10 mouse cellular contexts compared by ENCODE assay signal in the genomic region with DNA sequence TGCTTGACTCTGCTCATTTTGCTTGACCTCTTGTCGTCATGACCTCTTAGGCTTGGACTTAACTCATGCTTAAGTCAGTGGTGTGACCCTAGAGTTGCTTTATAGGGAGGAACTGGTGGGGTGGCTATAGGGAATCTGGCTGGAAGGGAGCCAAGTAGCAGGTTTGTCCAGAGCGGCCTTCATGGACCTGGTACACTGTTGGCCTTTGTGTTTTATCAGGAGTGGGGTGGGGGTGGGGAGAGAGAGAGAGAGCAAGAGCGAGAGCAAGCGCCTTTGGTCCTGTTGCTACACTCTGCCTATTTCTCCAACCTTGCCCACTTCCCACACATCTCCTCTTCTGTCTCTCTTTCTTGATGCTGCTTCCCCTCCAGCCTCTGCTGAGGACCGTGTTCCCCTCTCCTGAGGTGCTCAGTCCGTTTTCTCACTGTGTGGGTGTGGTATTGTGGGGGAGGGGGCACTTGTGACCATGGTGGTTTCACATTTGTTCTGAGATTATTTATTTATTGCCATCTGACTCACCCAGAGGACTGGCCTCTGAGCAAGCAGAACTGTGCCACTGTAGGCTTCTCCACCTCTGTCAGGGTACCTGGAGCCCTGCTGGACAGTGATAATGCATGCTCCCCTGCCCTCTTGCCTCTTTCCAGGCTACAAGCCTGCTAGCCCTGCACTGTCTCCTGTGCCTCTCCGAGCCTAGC. TPM values are rescaled to one million over a fixed set of nuclear protein-coding genes. Genes with fewer than 3 reads are reported as not detected.
A peak's percentile ranks its signal among the peaks of the same experiment; 100 is the strongest.
DNase-seq lines count a peak whose midpoint lies in the region; ATAC-seq and TF ChIP-seq lines count a peak whose summit lies in the region.
"Had no signal": no experiment of that assay in that cellular context is flagged by ENCODE, and none has a peak within 500 bp of the region (broad histone marks: within the 10 kb centered on the region; RNA-seq: fewer than 3 reads in every experiment).

No protein-coding gene starts in this region.

- H3K9me3 ChIP-seq in liver, postnatal 0 days (ENCODE audit: low read length) = no peaks in the 10 kb centered on the region
- H3K9me3 ChIP-seq in midbrain, embryonic 15.5 days = no peaks in the 10 kb centered on the region
- H3K9me3 ChIP-seq: limb, embryonic 13.5 days had no signal

- no peak overlapping the region for H3K4me3 ChIP-seq in liver, postnatal 0 days (ENCODE audit: low read depth, low read length)
- H3K4me3 ChIP-seq in midbrain, embryonic 15.5 days = no peak overlapping the region
- H3K4me3 ChIP-seq: limb, embryonic 13.5 days had no signal

- H3K36me3 ChIP-seq in liver, postnatal 0 days (replicated peaks; ENCODE audit: insufficient read depth, low read length) = no peaks in the 10 kb centered on the region
- H3K36me3 ChIP-seq in midbrain, embryonic 15.5 days (replicated peaks) = no peaks in the 10 kb centered on the region
- H3K36me3 ChIP-seq: limb, embryonic 13.5 days had no signal

- peaks cover 14% of the 10 kb centered on the region for H3K4me1 ChIP-seq in liver, postnatal 0 days (ENCODE audit: insufficient read depth)
- peaks cover 7% of the 10 kb centered on the region; the same call in 1 of the 2 replicates for H3K4me1 ChIP-seq in midbrain, embryonic 15.5 days

- H3K27ac ChIP-seq in liver, postnatal 0 days (ENCODE audit: low read depth) = no peak overlapping the region; the same call in 1 of the 2 replicates
- H3K27ac ChIP-seq in midbrain, embryonic 15.5 days = no peak overlapping the region
- H3K27ac ChIP-seq: kidney, postnatal 0 days; limb, embryonic 13.5 days had no signal

- peak overlapping the region; percentile 16; the same call in 1 of the 2 replicates for H3K4me2 ChIP-seq in liver, postnatal 0 days (ENCODE audit: low read depth, low read length)
- H3K4me2 ChIP-seq in midbrain, embryonic 15.5 days = no peak overlapping the region
- H3K4me2 ChIP-seq: limb, embryonic 13.5 days had no signal

- no peaks in the 10 kb centered on the region for H3K27me3 ChIP-seq in liver, postnatal 0 days (ENCODE audit: insufficient read depth, low read length)
- H3K27me3 ChIP-seq in midbrain, embryonic 15.5 days (replicated peaks) = no peaks in the 10 kb centered on the region
- H3K27me3 ChIP-seq: limb, embryonic 13.5 days had no signal

- peak; percentile 59 for DNase-seq in urinary bladder, postnatal 14 days (ENCODE audit: low spot score)
- no peak for DNase-seq in urinary bladder, adult 2 months (ENCODE audit: low spot score)
- DNase-seq in adrenal gland, postnatal 14 days = peak; percentile 81
- DNase-seq in liver, postnatal 0 days = no peak
- DNase-seq in cerebellum, postnatal 36 days = no peak
- no peak for DNase-seq in cerebellum, adult 18-20 months
- DNase-seq: gastrocnemius, postnatal 14 days had no signal

- no peak overlapping the region for H3K9ac ChIP-seq in liver, postnatal 0 days (replicated peaks)
- H3K9ac ChIP-seq in midbrain, embryonic 15.5 days = no peak overlapping the region
- H3K9ac ChIP-seq: limb, embryonic 13.5 days had no signal

- no peak for TF ChIP-seq EP300 in liver, postnatal 0 days (IDR thresholded peaks at IDR 0.05; ENCODE audit: low read depth)

- peak; percentile 50; the same call in 1 of the 2 replicates for ATAC-seq in liver, postnatal 0 days
- no peak for ATAC-seq in midbrain, embryonic 15.5 days (replicated peaks)

- no peak for TF ChIP-seq CTCF in liver, postnatal 0 days (IDR thresholded peaks at IDR 0.05; ENCODE audit: low read depth)

- WGBS in liver, postnatal 0 days (ENCODE audit: insufficient replicate concordance) = 48% methylated on average over 7 of the region's 7 CpGs
- 83% methylated on average over 7 of the region's 7 CpGs for WGBS in midbrain, embryonic 15.5 days

RNA-seq across cellular contexts. Expression of a gene that starts 7.4 kb away (rescaled TPM):
- polyA plus RNA-seq in urinary bladder, adult 2 months (2012; rRNA removed) = 57.3 and 59.9 TPM in 2 replicates
- 0.15 TPM in 1 of 2 replicates, not detected in the other for total RNA-seq in adrenal gland, postnatal 14 days (2021)
- not detected in 2 replicates for polyA plus RNA-seq in liver, postnatal 0 days (2015; fragmentation: Nextera tagmentation; extraction: Ambion mirVana)
- polyA plus RNA-seq in midbrain, embryonic 15.5 days (2015; fragmentation: Nextera tagmentation; extraction: Ambion mirVana) = 0.10 TPM in 1 of 2 replicates, not detected in the other
- total RNA-seq: gastrocnemius, postnatal 14 days had no signal

RNA-seq across cellular contexts. Expression of a gene that starts 9.7 kb away (rescaled TPM):
- 0.03 and 0.06 TPM in 2 replicates for polyA plus RNA-seq in urinary bladder, adult 2 months (2012; rRNA removed)
- total RNA-seq in adrenal gland, postnatal 14 days (2021) = 0.07 and 0.26 TPM in 2 replicates
- polyA plus RNA-seq in liver, postnatal 0 days (2015; fragmentation: Nextera tagmentation; extraction: Ambion mirVana) = 0.04 and 0.20 TPM in 2 replicates
- 1.5 and 1.7 TPM in 2 replicates for polyA plus RNA-seq in midbrain, embryonic 15.5 days (2015; fragmentation: Nextera tagmentation; extraction: Ambion mirVana)

Comparison
In these comparisons a context has a peak if more than half of its experiments do, and no peak if none do; other contexts are left out.
1. DNase-seq: peak in urinary bladder, postnatal 14 days (single experiment) and adrenal gland, postnatal 14 days (single experiment); none in urinary bladder, adult 2 months (single experiment), liver, postnatal 0 days (single experiment), cerebellum, postnatal 36 days (0 of 2) and cerebellum, adult 18-20 months (0 of 2).
2. RNA of a gene that starts 7.4 kb away (polyA plus RNA-seq): 57.3 to 59.9 TPM in urinary bladder, adult 2 months; not detected in liver, postnatal 0 days and 0.10 TPM in midbrain, embryonic 15.5 days; every median in the first group is over 10 times any median in the second.